Mouse (Mus musculus) heart, postnatal 0 days (tissue): ENCODE measurements around the gene Zswim3. TPM values are rescaled to one million over a fixed set of nuclear protein-coding genes. Genes with fewer than 3 reads are reported as not detected.

Experiments used
- ATAC-seq: fragments of 200-750 bp; cut with Nextera tagmentation; 2 replicates; pipeline ENCODE4 v1.8.0; 2017; ENCODE audit warnings: low read depth, moderate number of reproducible peaks, moderate library complexity; ENCODE audit not compliant: insufficient read depth
- DNase-seq: peaks from one replicate; pipeline ENCODE4 v3.0.0-alpha.2; 2016; ENCODE audit warnings: low spot score
- H3K27ac ChIP-seq: fragments of 300-500 bp; sonication (generic); 2 replicates; pipeline ENCODE4 v1.5.1; 2014; ENCODE audit warnings: low read depth, mild to moderate bottlenecking
- H3K27me3 ChIP-seq: fragments of 300-500 bp; sonication (generic); 2 replicates; pipeline ENCODE4 v1.6.1; 2014; ENCODE audit warnings: low read length, mixed read lengths; ENCODE audit not compliant: control insufficient read depth, insufficient read depth
- H3K36me3 ChIP-seq: fragments of 300-500 bp; sonication (generic); replicated peaks from 2 replicates; pipeline ENCODE4 v1.6.1; 2014; ENCODE audit warnings: low read length, mixed read lengths; ENCODE audit not compliant: control insufficient read depth, insufficient read depth
- H3K4me1 ChIP-seq: fragments of 300-500 bp; sonication (generic); 2 replicates; pipeline ENCODE4 v1.6.1; 2014; ENCODE audit warnings: antibody characterized with exemption; ENCODE audit not compliant: control insufficient read depth, insufficient read depth
- H3K4me2 ChIP-seq: fragments of 300-500 bp; sonication (generic); 2 replicates; pipeline ENCODE4 v1.6.1; 2014; ENCODE audit warnings: low read depth, mild to moderate bottlenecking, low read length, moderate library complexity
- H3K4me3 ChIP-seq: fragments of 300-500 bp; sonication (generic); 2 replicates; pipeline ENCODE4 v1.5.1; 2014; ENCODE audit warnings: low read depth, low read length
- H3K9ac ChIP-seq: fragments of 300-500 bp; sonication (generic); replicated peaks from 2 replicates; pipeline ENCODE4 v1.6.1; 2014; ENCODE audit warnings: low read depth, low read length, mixed read lengths
- H3K9me3 ChIP-seq: fragments of 300-500 bp; sonication (generic); replicated peaks from 2 replicates; pipeline ENCODE4 v1.6.1; 2016; ENCODE audit warnings: low read length; ENCODE audit not compliant: control insufficient read depth
- CTCF ChIP-seq: IDR thresholded peaks from 2 replicates; pipeline ENCODE4 v1.5.1; 2016; ENCODE audit warnings: antibody characterized with exemption, control low read depth, low read depth
- EP300 ChIP-seq: IDR thresholded peaks from 2 replicates; pipeline ENCODE4 v1.6.1; 2016; ENCODE audit warnings: antibody characterized with exemption, low read depth
- WGBS: fragments of 180-500 bp; shearing (Covaris S2); extraction: QIAGEN DNeasy Blood & Tissue Kit; methylation state at CpG from one replicate; pipeline ENCODE4 v1.1.7; 2014; 5-methylcytosine and 5-hydroxymethylcytosine counted together
- polyA plus RNA-seq: library from polyadenylated mRNA; unstranded; fragments of >200 nt; fragmentation: Nextera tagmentation; extraction: Ambion mirVana; gene quantifications from 2 replicates; pipeline ENCODE4 v1.2.1, GENCODE M21; 2015
- total RNA-seq: library from RNA; depleted of rRNA; stranded (reverse); fragments of >200 nt; gene quantifications from 2 replicates; pipeline ENCODE4 v1.2.3, GENCODE M21; 2014; ENCODE audit warnings: low replicate concordance

Zswim3 gene
- total and polyA plus RNA-seq, 2 experiments from 2014 or later = 2.8 to 3.4 TPM

GRCm38 (mm10) chr2:164803201-164803920 is 1.5 kb upstream of the Zswim3 start:
- Histone ChIP-seq H3K36me3 (peaks cover 10% of the 10 kb centered on the region), H3K9ac (peak overlapping the region; percentile 82; the same call in 1 of the 2 replicates), H3K4me2 (peak overlapping the region; percentile 67; the same call in 1 of the 2 replicates), H3K4me3 (peak overlapping the region; percentile 81; the same call in 1 of the 2 replicates), H3K9me3 (no peaks in the 10 kb centered on the region), H3K4me1 (peaks cover 18% of the 10 kb centered on the region), H3K27me3 (no peaks in the 10 kb centered on the region), H3K27ac (no peak overlapping the region)
- DNase-seq = no peak
- TF ChIP-seq EP300 (no peak), CTCF (no peak)
- ATAC-seq = no peak
- 82% methylated on average over 16 of the region's 16 CpGs for WGBS

DNA sequence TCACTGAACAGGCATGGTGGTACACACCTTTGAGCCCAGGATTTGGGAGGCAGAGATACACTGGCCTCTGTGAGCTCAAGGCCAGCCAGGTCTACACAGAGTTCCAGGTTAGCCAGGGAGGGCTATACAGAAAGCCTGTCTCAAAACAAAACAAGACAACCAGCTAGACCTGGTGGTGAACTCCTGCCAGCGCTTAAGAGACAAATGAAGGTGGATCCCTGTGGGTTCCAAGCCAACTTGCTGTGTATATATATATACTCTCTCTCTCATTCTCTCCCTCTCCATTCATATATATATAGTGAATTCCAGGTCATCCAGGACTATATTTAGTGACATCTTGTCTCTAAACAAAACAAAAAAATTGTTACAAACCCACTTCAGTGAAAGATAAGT is 981 bp upstream of the Zswim3 start:
- WGBS = 36% methylated on average over 1 of the region's 1 CpGs
- Histone ChIP-seq H3K4me3 (peak overlapping the region; percentile 81), H3K27me3 (no peaks in the 10 kb centered on the region), H3K4me1 (peaks cover 18% of the 10 kb centered on the region), H3K9me3 (no peaks in the 10 kb centered on the region), H3K27ac (peak overlapping the region; percentile 85), H3K36me3 (peaks cover 9% of the 10 kb centered on the region), H3K4me2 (peak overlapping the region; percentile 67), H3K9ac (peak overlapping the region; percentile 82)
- TF ChIP-seq EP300 (no peak), CTCF (no peak)
- ATAC-seq = no peak
- DNase-seq = no peak

DNA sequence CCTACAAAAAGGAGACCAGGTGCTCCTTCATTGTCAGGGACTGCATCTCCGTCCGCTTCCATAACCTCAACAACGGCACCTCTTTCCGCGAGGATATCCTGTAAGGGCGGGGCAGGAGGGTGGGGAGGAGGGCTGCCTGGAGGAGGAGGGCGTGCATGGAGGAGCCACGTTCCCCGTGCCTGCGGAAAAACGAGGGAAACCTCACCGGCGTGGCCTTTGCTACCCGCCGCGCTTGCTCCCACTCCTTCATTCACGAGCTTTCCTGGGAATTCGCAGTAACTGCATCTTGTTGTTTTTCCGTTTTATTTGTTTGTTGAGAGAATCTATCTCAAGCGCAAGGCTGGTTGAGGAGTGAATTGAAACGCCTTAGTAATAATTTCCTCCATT is 427 bp downstream of the Zswim3 start:
- 2% methylated on average over 21 of the region's 21 CpGs for WGBS
- no peak for DNase-seq
- peaks cover 5% of the 10 kb centered on the region; the same call in 1 of the 2 replicates for H3K36me3 ChIP-seq
- no peaks in the 10 kb centered on the region for H3K9me3 ChIP-seq
- peak overlapping the region; percentile 61 for H3K9ac ChIP-seq
- TF ChIP-seq EP300 (no peak), CTCF (no peak)
- peak overlapping the region; percentile 78 for H3K4me2 ChIP-seq
- no peaks in the 10 kb centered on the region for H3K27me3 ChIP-seq
- peaks cover 18% of the 10 kb centered on the region for H3K4me1 ChIP-seq
- peak overlapping the region; percentile 86 for H3K27ac ChIP-seq
- H3K4me3 ChIP-seq = peak overlapping the region; percentile 81
- peak; percentile 39 for ATAC-seq

DNA sequence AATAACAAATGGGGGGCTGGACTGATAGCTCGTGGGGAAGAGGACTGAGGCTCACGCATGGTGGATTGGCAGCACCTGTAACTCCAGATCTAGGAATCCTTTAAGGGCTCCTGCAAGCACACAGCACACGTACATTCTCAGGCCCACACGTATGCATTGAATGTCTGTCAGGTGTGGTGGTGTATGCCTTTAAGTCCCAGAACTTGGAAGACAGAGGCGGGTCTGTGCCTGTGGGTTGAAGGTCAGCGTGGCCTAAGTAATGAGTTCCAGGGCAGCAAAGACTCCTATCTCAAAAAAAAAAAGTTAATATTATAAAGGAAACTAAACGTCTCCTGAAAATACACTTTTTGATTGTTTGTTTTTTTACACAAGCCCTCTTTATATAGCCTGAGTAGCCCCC is 1.7 kb downstream of the Zswim3 start:
- Histone ChIP-seq H3K4me3 (no peak overlapping the region), H3K9me3 (no peaks in the 10 kb centered on the region), H3K4me2 (no peak overlapping the region), H3K27ac (no peak overlapping the region), H3K27me3 (no peaks in the 10 kb centered on the region), H3K9ac (no peak overlapping the region), H3K4me1 (peaks cover 18% of the 10 kb centered on the region), H3K36me3 (peaks cover 5% of the 10 kb centered on the region; the same call in 1 of the 2 replicates)
- TF ChIP-seq EP300 (no peak), CTCF (no peak)
- DNase-seq (no peak), ATAC-seq (no peak)
- 74% methylated on average over 7 of the region's 7 CpGs for WGBS

DNA sequence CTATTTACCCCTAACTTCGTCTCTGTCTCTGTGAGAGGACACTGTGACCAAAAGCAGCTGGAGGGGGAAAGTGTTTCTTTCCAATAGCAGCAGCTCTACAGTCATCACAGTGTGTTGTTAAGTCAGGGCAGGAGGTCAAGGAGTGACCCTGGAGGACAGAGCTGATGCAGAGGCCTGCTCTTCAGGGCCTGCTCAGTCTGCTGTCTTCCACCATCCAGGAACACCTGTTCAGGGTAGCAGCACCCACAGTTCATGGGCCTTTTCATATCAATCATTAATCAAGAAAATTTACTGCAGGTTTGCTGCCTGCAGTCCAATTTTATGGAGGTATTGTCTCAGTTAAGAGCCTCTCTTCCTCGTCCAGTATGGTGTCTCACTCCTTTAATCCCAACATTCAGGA is 8.7 kb downstream of the Zswim3 start:
- ATAC-seq (no peak), DNase-seq (no peak)
- 64% methylated on average over 2 of the region's 2 CpGs for WGBS
- H3K27me3 ChIP-seq = no peaks in the 10 kb centered on the region
- no peak for TF ChIP-seq EP300
- TF ChIP-seq CTCF = no peak
- H3K4me3 ChIP-seq = no peak overlapping the region
- 0 out of 2 replicates have a peak, but pooled peaks cover 5% of the 10 kb centered on the region for H3K36me3 ChIP-seq
- H3K27ac ChIP-seq = no peak overlapping the region
- no peak overlapping the region for H3K9ac ChIP-seq
- no peak overlapping the region for H3K4me2 ChIP-seq
- H3K9me3 ChIP-seq = no peaks in the 10 kb centered on the region
- no peaks in the 10 kb centered on the region; the same call in 1 of the 2 replicates for H3K4me1 ChIP-seq
